Mouse (Mus musculus): Measurements from ENCODE around the gene Wdfy2. TPM values are rescaled to one million over a fixed set of nuclear protein-coding genes. Genes with fewer than 3 reads are reported as not detected.
A peak's percentile ranks its signal among the peaks of the same experiment; 100 is the strongest.

The Wdfy2 gene
- polyA plus RNA-seq, 1 experiment from 2014 or later: 8.4 TPM

DNA sequence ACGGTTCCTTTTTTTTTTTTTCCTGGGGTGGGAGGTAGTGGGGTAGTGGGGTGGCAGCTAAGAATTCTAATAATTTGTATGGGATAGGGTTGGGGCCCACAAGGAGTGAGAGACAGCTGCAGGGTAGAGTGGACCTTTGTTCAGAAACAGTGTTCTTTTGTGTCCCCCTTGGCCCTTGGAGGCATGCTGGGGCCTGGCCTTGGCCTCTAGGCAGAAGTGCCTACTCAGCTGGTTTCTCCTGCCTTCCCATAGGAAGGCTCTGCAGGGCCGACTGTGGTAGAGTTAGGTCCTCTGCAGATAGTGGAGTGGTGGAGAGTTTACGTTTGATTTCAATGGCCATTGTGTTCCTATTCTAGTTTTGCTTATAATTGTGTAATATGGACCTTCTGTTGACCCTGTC is 30.8 kb downstream of the Wdfy2 start:
- H3K4me3 ChIP-seq (ENCODE audit: low read depth, low read length): no peak overlapping the region
- no peak overlapping the region for H3K9ac ChIP-seq (ENCODE audit: low read depth, low read length)
- WGBS: 51% methylated on average over 3 of the region's 3 CpGs
- H3K4me2 ChIP-seq (ENCODE audit: low read length): no peak overlapping the region
- no peak for ATAC-seq
- no peaks in the 10 kb centered on the region for H3K36me3 ChIP-seq (ENCODE audit: control insufficient read depth, insufficient read depth, low read length)
- peaks cover 4% of the 10 kb centered on the region; the same call in 1 of the 2 replicates for H3K9me3 ChIP-seq (replicated peaks; ENCODE audit: control insufficient read depth, low read length, poor library complexity, severe bottlenecking)
- no peaks in the 10 kb centered on the region for H3K27me3 ChIP-seq (ENCODE audit: control insufficient read depth, insufficient read depth, low read depth, low read length)
- no peaks in the 10 kb centered on the region for H3K4me1 ChIP-seq (ENCODE audit: control insufficient read depth, insufficient read depth, low read length)
- H3K27ac ChIP-seq (ENCODE audit: low read length): no peak overlapping the region

DNA sequence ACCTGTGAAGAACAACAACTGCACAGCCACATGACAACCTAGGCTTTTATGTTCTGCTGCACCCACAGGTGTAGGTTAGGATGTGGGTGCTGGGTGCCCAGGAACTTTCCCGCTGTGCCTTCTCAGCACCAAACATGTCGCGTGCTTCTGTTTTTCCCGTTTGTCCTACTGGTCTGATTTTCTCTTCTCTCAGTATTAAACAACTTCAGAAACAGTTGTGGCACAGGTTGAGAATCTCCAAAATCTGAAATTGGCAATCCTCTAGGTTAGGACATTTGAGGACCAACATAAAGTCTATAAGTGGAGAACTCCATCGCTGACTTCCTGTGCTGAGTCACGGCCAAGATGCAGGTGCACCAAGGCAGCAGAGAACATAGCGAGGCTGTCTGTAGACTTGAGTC is 32.8 kb downstream of the Wdfy2 start:
- Histone ChIP-seq H3K9me3 (replicated peaks; ENCODE audit: control insufficient read depth, low read length, poor library complexity, severe bottlenecking) (peaks cover 4% of the 10 kb centered on the region; the same call in 1 of the 2 replicates), H3K9ac (ENCODE audit: low read depth, low read length) (no peak overlapping the region), H3K36me3 (ENCODE audit: control insufficient read depth, insufficient read depth, low read length) (no peaks in the 10 kb centered on the region), H3K4me3 (ENCODE audit: low read depth, low read length) (no peak overlapping the region), H3K4me2 (ENCODE audit: low read length) (no peak overlapping the region), H3K27me3 (ENCODE audit: control insufficient read depth, insufficient read depth, low read depth, low read length) (no peaks in the 10 kb centered on the region), H3K4me1 (ENCODE audit: control insufficient read depth, insufficient read depth, low read length) (peaks cover 7% of the 10 kb centered on the region; the same call in 1 of the 2 replicates), H3K27ac (ENCODE audit: low read length) (no peak overlapping the region)
- 96% methylated on average over 7 of the region's 7 CpGs for WGBS
- no peak for ATAC-seq

DNA sequence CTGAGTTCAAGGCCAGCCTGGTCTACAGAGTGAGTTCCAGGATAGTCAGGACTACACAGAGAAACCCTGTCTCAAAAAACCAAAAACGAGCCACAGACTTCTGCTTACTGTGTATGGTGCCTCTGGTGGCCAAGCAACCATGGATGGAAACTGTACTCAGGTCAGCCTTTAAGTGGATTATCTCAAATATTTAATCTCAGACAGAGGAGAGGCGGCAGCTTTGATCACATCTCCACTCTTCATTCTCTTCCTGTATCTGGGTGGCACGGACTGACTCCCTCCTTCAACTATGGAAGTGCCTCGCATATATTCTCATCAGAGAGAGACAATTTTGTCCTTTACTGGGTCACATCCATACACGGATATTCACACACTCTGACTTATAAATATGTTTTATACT is 34.0 kb downstream of the Wdfy2 start:
- H3K27me3 ChIP-seq (ENCODE audit: control insufficient read depth, insufficient read depth, low read depth, low read length): no peaks in the 10 kb centered on the region
- no peak overlapping the region for H3K9ac ChIP-seq (ENCODE audit: low read depth, low read length)
- no peaks in the 10 kb centered on the region for H3K36me3 ChIP-seq (ENCODE audit: control insufficient read depth, insufficient read depth, low read length)
- peaks cover 7% of the 10 kb centered on the region; the same call in 1 of the 2 replicates for H3K4me1 ChIP-seq (ENCODE audit: control insufficient read depth, insufficient read depth, low read length)
- WGBS: 98% methylated on average over 5 of the region's 5 CpGs
- no peak overlapping the region for H3K4me2 ChIP-seq (ENCODE audit: low read length)
- no peak for ATAC-seq
- peaks cover 4% of the 10 kb centered on the region; the same call in 1 of the 2 replicates for H3K9me3 ChIP-seq (replicated peaks; ENCODE audit: control insufficient read depth, low read length, poor library complexity, severe bottlenecking)
- H3K4me3 ChIP-seq (ENCODE audit: low read depth, low read length): no peak overlapping the region
- H3K27ac ChIP-seq (ENCODE audit: low read length): no peak overlapping the region

DNA sequence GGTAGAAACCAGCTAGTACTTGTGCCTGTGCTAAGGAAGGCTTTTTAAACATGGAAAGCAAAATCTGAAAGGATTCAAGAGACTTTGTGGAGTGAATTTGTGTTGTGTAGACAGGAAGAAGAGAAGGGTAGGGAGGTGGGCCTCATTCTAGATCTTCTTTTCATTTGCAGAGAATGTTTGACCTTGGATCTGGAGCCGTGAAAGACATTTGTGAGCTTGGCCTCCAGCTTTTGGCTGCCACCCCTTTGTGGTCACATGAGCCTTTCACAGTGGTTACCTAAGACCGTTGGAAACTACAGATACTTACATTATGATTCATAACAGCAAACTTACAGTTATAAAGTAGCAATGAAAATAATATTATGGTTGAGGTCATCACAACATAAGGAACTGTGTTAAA is 34.5 kb downstream of the Wdfy2 start:
- Histone ChIP-seq H3K9ac (ENCODE audit: low read depth, low read length) (no peak overlapping the region), H3K4me2 (ENCODE audit: low read length) (no peak overlapping the region), H3K27ac (ENCODE audit: low read length) (no peak overlapping the region), H3K27me3 (ENCODE audit: control insufficient read depth, insufficient read depth, low read depth, low read length) (no peaks in the 10 kb centered on the region), H3K4me1 (ENCODE audit: control insufficient read depth, insufficient read depth, low read length) (peaks cover 7% of the 10 kb centered on the region; the same call in 1 of the 2 replicates), H3K36me3 (ENCODE audit: control insufficient read depth, insufficient read depth, low read length) (no peaks in the 10 kb centered on the region), H3K4me3 (ENCODE audit: low read depth, low read length) (no peak overlapping the region), H3K9me3 (replicated peaks; ENCODE audit: control insufficient read depth, low read length, poor library complexity, severe bottlenecking) (peaks cover 4% of the 10 kb centered on the region; the same call in 1 of the 2 replicates)
- no peak for ATAC-seq
- WGBS: 91% methylated on average over 2 of the region's 2 CpGs

DNA sequence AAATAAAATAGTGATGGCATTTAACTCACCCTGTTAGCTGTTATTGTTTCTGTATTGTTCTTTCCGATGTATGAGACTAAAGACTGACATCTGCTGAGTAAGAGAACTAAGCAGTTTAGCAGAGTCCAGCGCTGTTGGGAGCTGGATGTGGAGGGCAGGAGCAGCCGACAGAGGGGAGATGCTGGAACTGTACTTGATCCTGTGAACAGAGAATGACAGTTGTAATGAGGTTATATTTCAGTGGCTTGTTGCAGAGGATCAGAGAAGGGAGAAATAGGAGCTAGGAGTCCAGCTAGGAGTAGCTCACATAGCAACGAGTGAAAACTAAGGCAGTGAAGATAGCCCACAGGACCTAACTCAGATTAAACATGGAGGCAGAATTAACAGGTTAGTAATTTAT is 36.3 kb downstream of the Wdfy2 start:
- Histone ChIP-seq H3K9ac (ENCODE audit: low read depth, low read length) (no peak overlapping the region), H3K9me3 (replicated peaks; ENCODE audit: control insufficient read depth, low read length, poor library complexity, severe bottlenecking) (peaks cover 4% of the 10 kb centered on the region; the same call in 1 of the 2 replicates), H3K36me3 (ENCODE audit: control insufficient read depth, insufficient read depth, low read length) (no peaks in the 10 kb centered on the region), H3K4me2 (ENCODE audit: low read length) (no peak overlapping the region), H3K27me3 (ENCODE audit: control insufficient read depth, insufficient read depth, low read depth, low read length) (no peaks in the 10 kb centered on the region), H3K4me3 (ENCODE audit: low read depth, low read length) (no peak overlapping the region), H3K4me1 (ENCODE audit: control insufficient read depth, insufficient read depth, low read length) (peaks cover 8% of the 10 kb centered on the region; the same call in 1 of the 2 replicates), H3K27ac (ENCODE audit: low read length) (no peak overlapping the region)
- ATAC-seq: no peak
- WGBS: 16% methylated on average over 4 of the region's 4 CpGs

DNA sequence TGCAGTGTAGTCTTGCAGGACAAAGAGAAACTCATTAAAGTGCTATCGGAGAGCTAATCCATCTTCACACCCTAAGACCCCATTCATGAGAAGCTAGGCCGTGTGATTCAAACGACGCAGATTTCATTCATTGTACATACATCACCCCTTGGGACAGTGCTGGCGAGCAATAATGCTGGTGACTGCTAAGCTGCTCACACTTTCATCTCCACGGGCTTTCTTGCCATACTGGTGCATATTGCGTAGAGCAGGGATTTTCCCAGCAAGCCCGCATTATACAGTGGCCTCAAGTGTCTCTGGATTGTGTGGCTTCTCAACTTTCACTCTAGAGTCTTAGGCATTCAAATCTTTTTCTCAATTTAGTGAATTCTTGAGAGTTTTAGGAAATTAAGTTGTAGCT is 36.9 kb downstream of the Wdfy2 start:
- WGBS: 10% methylated on average over 8 of the region's 8 CpGs
- H3K36me3 ChIP-seq (ENCODE audit: control insufficient read depth, insufficient read depth, low read length): no peaks in the 10 kb centered on the region
- peaks cover 4% of the 10 kb centered on the region; the same call in 1 of the 2 replicates for H3K9me3 ChIP-seq (replicated peaks; ENCODE audit: control insufficient read depth, low read length, poor library complexity, severe bottlenecking)
- ATAC-seq: peak; percentile 44; the same call in 1 of the 2 replicates
- no peak overlapping the region for H3K4me3 ChIP-seq (ENCODE audit: low read depth, low read length)
- H3K27me3 ChIP-seq (ENCODE audit: control insufficient read depth, insufficient read depth, low read depth, low read length): no peaks in the 10 kb centered on the region
- no peak overlapping the region for H3K4me2 ChIP-seq (ENCODE audit: low read length)
- H3K9ac ChIP-seq (ENCODE audit: low read depth, low read length): no peak overlapping the region
- peaks cover 13% of the 10 kb centered on the region for H3K4me1 ChIP-seq (ENCODE audit: control insufficient read depth, insufficient read depth, low read length)
- peak overlapping the region; percentile 31; the same call in 1 of the 2 replicates for H3K27ac ChIP-seq (ENCODE audit: low read length)

DNA sequence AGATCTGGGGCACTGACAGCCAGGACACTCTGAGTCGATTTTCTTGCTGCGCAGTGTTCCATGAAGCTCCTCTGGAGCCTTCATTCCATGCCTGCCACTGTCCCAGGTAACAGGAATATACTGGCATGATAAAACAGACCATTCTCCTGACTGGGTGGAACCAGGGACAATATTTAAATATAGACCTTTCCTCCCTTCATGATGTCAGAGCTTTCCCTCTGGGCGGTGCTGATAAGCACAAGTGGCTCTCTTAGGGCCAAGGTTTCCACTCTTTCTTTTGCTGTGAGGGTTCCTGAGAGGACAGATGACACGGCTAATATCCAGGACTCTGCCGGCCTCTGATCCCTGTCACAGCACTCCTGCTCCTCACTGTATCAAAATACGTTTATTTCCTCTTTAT is 40.6 kb downstream of the Wdfy2 start:
- ATAC-seq: no peak
- Histone ChIP-seq H3K4me2 (ENCODE audit: low read length) (no peak overlapping the region), H3K4me3 (ENCODE audit: low read depth, low read length) (no peak overlapping the region), H3K36me3 (ENCODE audit: control insufficient read depth, insufficient read depth, low read length) (no peaks in the 10 kb centered on the region), H3K9ac (ENCODE audit: low read depth, low read length) (no peak overlapping the region), H3K27me3 (ENCODE audit: control insufficient read depth, insufficient read depth, low read depth, low read length) (no peaks in the 10 kb centered on the region), H3K27ac (ENCODE audit: low read length) (no peak overlapping the region), H3K4me1 (ENCODE audit: control insufficient read depth, insufficient read depth, low read length) (peaks cover 28% of the 10 kb centered on the region), H3K9me3 (replicated peaks; ENCODE audit: control insufficient read depth, low read length, poor library complexity, severe bottlenecking) (no peaks in the 10 kb centered on the region)
- WGBS: 75% methylated on average over 6 of the region's 6 CpGs

DNA sequence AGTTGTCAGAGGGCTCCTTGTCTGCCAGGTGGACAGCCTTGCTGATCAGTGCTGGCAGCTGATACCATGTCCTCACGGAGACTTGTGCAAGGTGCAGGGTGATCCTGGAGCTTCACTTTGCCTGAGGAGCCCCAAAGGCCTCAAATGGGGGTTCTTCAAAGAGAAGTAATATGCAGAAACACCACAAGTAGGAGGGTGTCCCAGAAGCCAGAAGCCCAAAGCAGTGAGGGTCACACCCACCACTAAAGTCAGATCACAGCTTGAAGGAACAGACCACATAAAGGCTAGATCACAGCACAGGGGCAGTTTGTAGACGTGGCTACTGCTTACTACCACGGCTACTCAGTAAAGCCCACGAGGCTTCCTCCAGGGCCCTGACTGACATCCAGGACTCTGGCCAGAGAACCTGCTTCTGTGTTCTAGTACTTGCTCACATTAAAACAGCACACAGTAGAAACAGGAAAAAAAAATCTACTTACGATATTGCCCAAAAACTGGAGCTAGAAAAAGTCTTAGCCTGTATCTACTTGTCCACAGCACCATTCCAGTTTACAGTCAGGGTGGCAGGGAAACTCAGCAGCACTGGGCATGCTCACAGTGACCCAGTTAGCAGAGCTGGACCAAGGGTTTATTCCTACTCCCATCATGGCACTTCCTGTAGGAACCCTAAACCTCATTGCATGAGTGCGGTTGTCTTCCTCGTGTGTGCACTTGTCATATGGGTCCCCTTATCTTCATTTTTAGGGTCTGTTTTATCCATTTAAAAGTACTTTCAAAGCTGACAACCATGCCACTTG is 41.4 kb downstream of the Wdfy2 start:
- whole genome bisulfite sequencing: 59% methylated on average over 7 of the region's 7 CpGs

DNA sequence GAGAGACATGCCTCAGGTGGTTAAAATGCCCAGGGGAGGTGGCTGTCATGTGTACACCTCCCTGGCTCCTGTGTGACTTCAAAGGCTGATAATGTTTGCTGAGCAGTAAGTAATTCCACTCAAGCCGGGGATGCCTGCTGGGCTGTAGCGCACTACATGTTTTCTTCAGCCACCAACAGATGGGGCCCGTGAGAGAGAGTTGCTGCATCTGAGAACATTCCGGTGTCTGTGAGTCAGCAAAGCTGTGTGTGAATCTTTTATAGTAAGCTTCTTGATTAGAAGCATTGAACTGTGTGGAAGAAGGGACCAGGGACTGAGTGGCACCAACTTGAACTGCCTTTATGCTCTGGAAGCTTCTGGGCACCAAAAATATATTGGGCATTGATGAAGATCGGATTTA is 42.0 kb downstream of the Wdfy2 start:
- WGBS: 10% methylated on average over 5 of the region's 5 CpGs
- H3K9ac ChIP-seq (ENCODE audit: low read depth, low read length): peak overlapping the region; percentile 27; the same call in 1 of the 2 replicates
- H3K4me3 ChIP-seq (ENCODE audit: low read depth, low read length): no peak overlapping the region
- no peaks in the 10 kb centered on the region for H3K36me3 ChIP-seq (ENCODE audit: control insufficient read depth, insufficient read depth, low read length)
- H3K27ac ChIP-seq (ENCODE audit: low read length): peak overlapping the region; percentile 74
- H3K4me2 ChIP-seq (ENCODE audit: low read length): peak overlapping the region; percentile 2; the same call in 1 of the 2 replicates
- ATAC-seq: peak; percentile 83
- no peaks in the 10 kb centered on the region for H3K27me3 ChIP-seq (ENCODE audit: control insufficient read depth, insufficient read depth, low read depth, low read length)
- H3K9me3 ChIP-seq (replicated peaks; ENCODE audit: control insufficient read depth, low read length, poor library complexity, severe bottlenecking): no peaks in the 10 kb centered on the region
- peaks cover 22% of the 10 kb centered on the region for H3K4me1 ChIP-seq (ENCODE audit: control insufficient read depth, insufficient read depth, low read length)

More for the DNA sequence above, 41.4 kb downstream of the Wdfy2 start:
- no peaks in the 10 kb centered on the region for H3K27me3 ChIP-seq (ENCODE audit: control insufficient read depth, insufficient read depth, low read depth, low read length)
- H3K4me3 ChIP-seq (ENCODE audit: low read depth, low read length): no peak overlapping the region
- no peak overlapping the region for H3K4me2 ChIP-seq (ENCODE audit: low read length)
- no peaks in the 10 kb centered on the region for H3K9me3 ChIP-seq (replicated peaks; ENCODE audit: control insufficient read depth, low read length, poor library complexity, severe bottlenecking)
- peak overlapping the region; percentile 74; the same call in 1 of the 2 replicates for H3K27ac ChIP-seq (ENCODE audit: low read length)
- no peak overlapping the region for H3K9ac ChIP-seq (ENCODE audit: low read depth, low read length)
- H3K36me3 ChIP-seq (ENCODE audit: control insufficient read depth, insufficient read depth, low read length): no peaks in the 10 kb centered on the region
- H3K4me1 ChIP-seq (ENCODE audit: control insufficient read depth, insufficient read depth, low read length): peaks cover 26% of the 10 kb centered on the region
- no peak for ATAC-seq

All from midbrain, embryonic 16.5 days (tissue).